Mouse (Mus musculus) forebrain, postnatal 0 days (tissue): ENCODE data around the gene Nfib. TPM values are rescaled to one million over a fixed set of nuclear protein-coding genes. Genes with fewer than 3 reads are reported as not detected.
A peak's percentile ranks its signal among the peaks of the same experiment; 100 is the strongest.

Source experiments
- ATAC-seq: fragments of 200-750 bp; cut with Nextera tagmentation; 2 replicates; pipeline ENCODE4 v1.8.0; 2017; ENCODE audit warnings: mild to moderate bottlenecking, moderate library complexity
- DNase-seq: peaks from one replicate; pipeline ENCODE4 v3.0.0-alpha.2; 2015
- H3K27ac ChIP-seq: fragments of 300-500 bp; sonication (generic); 2 replicates; pipeline ENCODE4 v1.5.1; 2014; ENCODE audit warnings: low read depth, mild to moderate bottlenecking, antibody characterized with exemption, low read length, moderate library complexity, mixed read lengths
- H3K27me3 ChIP-seq: fragments of 300-500 bp; sonication (generic); 2 replicates; pipeline ENCODE4 v1.6.1; 2014; ENCODE audit warnings: mild to moderate bottlenecking, low read length, mixed read lengths; ENCODE audit not compliant: insufficient read depth
- H3K36me3 ChIP-seq: fragments of 300-500 bp; sonication (generic); 2 replicates; pipeline ENCODE4 v1.6.1; 2014; ENCODE audit warnings: mild to moderate bottlenecking, moderate library complexity; ENCODE audit not compliant: insufficient read depth
- H3K4me1 ChIP-seq: fragments of 300-500 bp; sonication (generic); 2 replicates; pipeline ENCODE4 v1.6.1; 2014; ENCODE audit warnings: antibody characterized with exemption; ENCODE audit not compliant: insufficient read depth
- H3K4me2 ChIP-seq: fragments of 300-500 bp; sonication (generic); 2 replicates; pipeline ENCODE4 v1.6.1; 2014; ENCODE audit warnings: low read depth, mild to moderate bottlenecking, moderate library complexity
- H3K4me3 ChIP-seq: fragments of 300-500 bp; sonication (generic); 2 replicates; pipeline ENCODE4 v1.5.1; 2014; ENCODE audit warnings: low read depth, low read length, mixed read lengths
- H3K9ac ChIP-seq: fragments of 300-500 bp; sonication (generic); 2 replicates; pipeline ENCODE4 v1.6.1; 2014; ENCODE audit warnings: mild to moderate bottlenecking
- H3K9me3 ChIP-seq: fragments of 300-500 bp; sonication (generic); 2 replicates; pipeline ENCODE4 v1.6.1; 2016; ENCODE audit warnings: low read length
- CTCF ChIP-seq: sonication (generic); IDR thresholded peaks from 2 replicates; pipeline ENCODE4 v1.5.1; 2016; ENCODE audit warnings: antibody characterized with exemption, control low read depth, low read depth
- WGBS: fragments of 180-500 bp; shearing (Covaris S2); extraction: QIAGEN DNeasy Blood & Tissue Kit; methylation state at CpG from one replicate; pipeline ENCODE4 v1.1.7; 2014; 5-methylcytosine and 5-hydroxymethylcytosine counted together
- polyA plus RNA-seq: library from polyadenylated mRNA; unstranded; fragments of >200 nt; fragmentation: Nextera tagmentation; extraction: Ambion mirVana; gene quantifications from 2 replicates; pipeline ENCODE4 v1.2.1, GENCODE M21; 2015
- total RNA-seq: library from RNA; depleted of rRNA; stranded (reverse); fragments of >200 nt; gene quantifications from 2 replicates; pipeline ENCODE4 v1.2.3, GENCODE M21; 2014

Nfib gene
- total and polyA plus RNA-seq, 2 experiments from 2014 or later, result 69.0 to 135 TPM

DNA sequence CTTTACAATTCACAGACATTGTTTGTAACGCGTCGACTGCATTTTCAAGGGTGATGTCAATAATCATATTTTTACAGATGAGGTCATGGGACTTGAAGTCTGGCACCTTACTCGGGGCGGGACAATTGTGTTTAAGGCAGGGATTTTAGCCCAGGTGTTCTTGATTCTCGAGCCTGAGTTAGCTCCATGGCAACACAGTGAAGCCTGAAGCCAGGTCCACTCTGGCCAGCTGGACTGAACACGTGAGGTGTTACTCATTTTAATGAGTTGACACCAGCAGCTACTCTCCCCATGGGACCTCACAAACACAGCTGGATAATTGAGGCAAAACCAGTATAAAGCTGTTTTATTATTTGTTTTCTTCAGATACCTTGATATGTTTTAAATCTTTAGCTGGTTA lies 71.2 kb downstream of the Nfib start:
- no peak for TF ChIP-seq CTCF
- Histone ChIP-seq H3K27ac (no peak overlapping the region), H3K27me3 (no peaks in the 10 kb centered on the region), H3K9ac (no peak overlapping the region), H3K36me3 (no peaks in the 10 kb centered on the region), H3K4me1 (no peaks in the 10 kb centered on the region), H3K9me3 (no peaks in the 10 kb centered on the region), H3K4me2 (no peak overlapping the region), H3K4me3 (no peak overlapping the region)
- WGBS, result 67% methylated on average over 7 of the region's 7 CpGs
- no peak for ATAC-seq
- no peak for DNase-seq

DNA sequence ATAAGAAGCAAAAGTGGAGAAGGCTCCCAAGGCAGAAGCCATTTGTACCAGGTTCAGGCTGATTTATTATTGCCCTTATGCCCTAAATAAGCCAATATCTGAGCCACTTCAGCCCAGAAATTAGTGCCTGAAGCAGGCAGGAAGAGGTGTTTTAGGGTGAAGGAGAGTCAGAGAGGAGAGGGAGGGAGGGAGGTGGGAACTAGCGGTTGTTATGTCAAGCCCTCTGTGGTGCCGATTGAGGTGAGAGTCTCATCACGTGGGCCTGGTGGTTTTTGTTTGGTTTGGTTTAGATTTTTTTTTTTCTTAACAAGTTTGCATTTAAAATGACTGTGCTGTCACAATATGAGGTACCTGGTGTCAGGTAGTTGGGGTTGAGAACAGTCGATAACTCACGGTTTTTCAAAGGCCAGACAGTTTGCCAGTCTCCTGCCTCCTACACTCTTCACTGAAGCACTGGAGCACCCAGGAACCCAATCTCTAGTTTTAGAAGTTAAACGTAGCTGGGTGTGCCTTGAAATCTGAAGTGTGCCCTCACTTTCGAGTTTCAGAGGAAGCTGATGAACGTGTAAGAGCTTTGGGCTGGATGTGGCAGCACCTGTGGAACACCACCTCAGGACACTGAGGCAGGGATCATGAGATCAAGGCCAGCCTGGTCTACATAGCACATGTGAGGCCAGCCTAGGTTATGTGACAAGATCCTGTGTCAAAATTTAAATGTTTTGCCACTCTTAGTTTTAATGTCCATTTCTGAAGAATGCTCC lies 81.1 kb downstream of the Nfib start:
- no peaks in the 10 kb centered on the region for H3K36me3 ChIP-seq
- TF ChIP-seq CTCF, result no peak
- H3K4me1 ChIP-seq, result peaks cover 5% of the 10 kb centered on the region; the same call in 1 of the 2 replicates
- ATAC-seq, result no peak
- H3K27me3 ChIP-seq, result no peaks in the 10 kb centered on the region
- no peak for DNase-seq
- no peaks in the 10 kb centered on the region for H3K9me3 ChIP-seq
- WGBS, result 84% methylated on average over 8 of the region's 8 CpGs
- H3K4me2 ChIP-seq, result no peak overlapping the region
- no peak overlapping the region for H3K4me3 ChIP-seq
- H3K9ac ChIP-seq, result no peak overlapping the region
- H3K27ac ChIP-seq, result no peak overlapping the region

DNA sequence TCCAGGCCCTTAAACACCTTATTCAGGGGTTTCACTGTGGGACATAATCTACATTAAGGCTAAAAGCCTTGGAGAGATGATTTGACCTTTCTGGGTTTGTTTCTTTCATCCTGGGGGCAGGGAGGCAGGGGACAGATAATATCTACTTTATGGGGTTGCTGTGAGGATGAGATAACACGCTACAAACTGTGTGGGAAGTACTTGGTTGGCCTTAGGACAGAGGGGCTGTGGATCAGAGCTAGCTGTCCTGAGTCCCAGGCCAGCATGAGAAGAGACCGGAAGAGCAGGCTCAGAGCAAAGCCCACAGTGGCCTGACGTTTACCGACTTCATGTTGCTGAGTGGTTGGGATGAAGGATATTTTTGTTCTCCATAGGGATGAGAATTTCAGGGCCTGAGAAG lies 81.7 kb downstream of the Nfib start:
- Histone ChIP-seq H3K27me3 (no peaks in the 10 kb centered on the region), H3K9me3 (no peaks in the 10 kb centered on the region), H3K9ac (no peak overlapping the region), H3K27ac (no peak overlapping the region), H3K4me3 (no peak overlapping the region), H3K36me3 (no peaks in the 10 kb centered on the region), H3K4me2 (no peak overlapping the region), H3K4me1 (peaks cover 5% of the 10 kb centered on the region; the same call in 1 of the 2 replicates)
- no peak for ATAC-seq
- 90% methylated on average over 4 of the region's 4 CpGs for WGBS
- DNase-seq, result no peak
- no peak for TF ChIP-seq CTCF

DNA sequence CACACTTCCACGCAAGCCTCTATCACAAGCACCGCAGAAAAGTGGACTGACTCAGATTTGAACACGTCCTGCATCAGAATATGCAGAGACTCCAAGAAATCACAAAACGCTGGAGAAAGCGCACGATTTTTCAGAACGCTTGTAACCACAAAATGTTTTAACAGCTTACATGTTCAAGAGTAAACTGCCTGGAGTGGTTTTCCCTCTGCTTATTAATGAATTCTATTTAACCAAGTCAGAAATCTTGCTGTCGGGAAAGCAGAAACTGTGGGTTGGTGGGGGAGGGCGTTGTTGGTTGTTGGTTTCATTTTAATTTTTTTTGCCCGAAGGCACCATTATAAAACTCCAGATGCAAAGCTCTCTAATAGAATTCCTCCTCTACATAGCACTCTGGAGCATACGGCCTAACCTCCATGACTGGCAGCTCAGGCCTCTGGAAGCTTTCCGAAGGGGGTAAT lies 82.4 kb downstream of the Nfib start:
- peaks cover 5% of the 10 kb centered on the region; the same call in 1 of the 2 replicates for H3K4me1 ChIP-seq
- no peak for ATAC-seq
- no peaks in the 10 kb centered on the region for H3K36me3 ChIP-seq
- H3K4me2 ChIP-seq, result 0 out of 2 replicates have a peak overlapping the region, but pooled peaks have one; percentile 6
- no peaks in the 10 kb centered on the region for H3K9me3 ChIP-seq
- peak overlapping the region; percentile 57 for H3K27ac ChIP-seq
- TF ChIP-seq CTCF, result no peak
- peak overlapping the region; percentile 28; the same call in 1 of the 2 replicates for H3K9ac ChIP-seq
- WGBS, result 46% methylated on average over 12 of the region's 12 CpGs
- no peaks in the 10 kb centered on the region for H3K27me3 ChIP-seq
- no peak for DNase-seq
- no peak overlapping the region for H3K4me3 ChIP-seq

DNA sequence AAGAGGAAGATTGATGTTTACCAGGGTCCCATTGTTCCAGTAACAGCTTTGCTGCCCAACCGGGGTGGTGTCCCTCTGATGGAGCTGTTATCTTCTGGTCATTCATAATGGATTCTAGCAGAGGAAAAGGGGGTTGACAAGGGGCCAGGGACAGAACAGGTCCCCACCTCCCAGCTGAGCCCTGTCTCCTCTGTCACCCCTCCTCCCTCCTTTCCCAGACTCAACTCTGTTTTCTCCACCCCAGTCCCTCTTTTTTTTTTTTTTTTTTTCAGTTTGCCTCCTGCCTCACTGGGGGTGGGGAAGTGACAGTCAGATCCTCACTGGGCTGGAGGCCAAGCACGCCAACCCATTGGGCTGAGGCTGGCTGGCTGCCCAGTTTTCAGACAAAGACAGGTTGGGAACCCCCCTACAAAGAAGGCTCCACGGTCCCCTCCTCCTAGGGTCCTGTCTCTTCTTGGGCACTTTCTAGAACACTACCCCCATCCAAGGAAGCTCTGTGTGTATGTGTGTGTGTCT lies 83.2 kb downstream of the Nfib start:
- Histone ChIP-seq H3K9ac (0 out of 2 replicates have a peak overlapping the region, but pooled peaks have one; percentile 28), H3K9me3 (no peaks in the 10 kb centered on the region), H3K4me3 (no peak overlapping the region), H3K36me3 (no peaks in the 10 kb centered on the region), H3K27me3 (no peaks in the 10 kb centered on the region), H3K27ac (peak overlapping the region; percentile 57), H3K4me1 (peaks cover 5% of the 10 kb centered on the region; the same call in 1 of the 2 replicates), H3K4me2 (0 out of 2 replicates have a peak overlapping the region, but pooled peaks have one; percentile 6)
- no peak for TF ChIP-seq CTCF
- 2% methylated on average over 3 of the region's 3 CpGs for WGBS
- peak; percentile 80 for DNase-seq
- ATAC-seq, result peak; percentile 67

DNA sequence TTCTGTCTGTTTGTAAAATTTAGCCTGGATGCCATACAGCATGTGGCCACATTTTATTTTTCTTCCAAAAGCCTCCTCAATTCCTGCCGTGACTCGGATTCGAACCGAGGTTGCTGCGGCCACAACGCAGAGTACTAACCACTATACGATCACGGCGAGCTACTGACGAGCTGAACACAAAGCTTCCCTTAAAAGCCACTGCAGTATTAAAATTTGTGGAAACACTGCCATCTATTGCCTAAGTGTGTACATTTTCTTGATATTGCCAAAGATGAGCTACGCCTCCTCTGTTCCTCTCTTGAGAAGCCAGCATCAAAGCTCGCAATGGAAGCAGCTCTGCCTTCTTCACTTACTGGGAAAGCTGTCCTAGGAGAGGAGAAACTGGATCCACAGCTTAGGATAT lies 86.0 kb downstream of the Nfib start:
- H3K4me3 ChIP-seq, result no peak overlapping the region
- no peak overlapping the region for H3K4me2 ChIP-seq
- H3K27ac ChIP-seq, result no peak overlapping the region
- no peaks in the 10 kb centered on the region for H3K36me3 ChIP-seq
- ATAC-seq, result peak; percentile 84
- H3K9me3 ChIP-seq, result no peaks in the 10 kb centered on the region
- WGBS, result 36% methylated on average over 12 of the region's 12 CpGs
- H3K4me1 ChIP-seq, result peaks cover 5% of the 10 kb centered on the region; the same call in 1 of the 2 replicates
- no peaks in the 10 kb centered on the region for H3K27me3 ChIP-seq
- DNase-seq, result peak; percentile 87
- TF ChIP-seq CTCF, result peak; percentile 71
- no peak overlapping the region for H3K9ac ChIP-seq

DNA sequence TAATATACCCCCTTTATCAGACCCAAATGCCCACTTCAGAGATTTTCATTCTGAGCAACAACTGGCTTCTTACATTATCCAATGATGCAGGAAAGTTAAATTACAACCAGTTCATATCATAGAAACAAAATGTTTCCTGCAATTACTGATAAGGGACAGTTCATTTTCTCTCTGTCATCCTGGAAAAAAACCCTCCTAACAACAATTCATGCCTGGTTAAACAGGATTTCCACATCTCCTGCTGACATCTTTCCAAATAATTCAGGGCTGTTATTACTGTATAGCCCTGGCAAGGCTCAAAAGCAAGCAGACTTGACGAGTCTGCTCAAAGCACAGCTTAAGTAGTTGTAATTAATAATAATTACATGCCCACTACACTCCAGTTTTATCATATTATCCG lies 86.5 kb downstream of the Nfib start:
- Histone ChIP-seq H3K4me1 (peaks cover 5% of the 10 kb centered on the region; the same call in 1 of the 2 replicates), H3K4me3 (no peak overlapping the region), H3K9me3 (no peaks in the 10 kb centered on the region), H3K4me2 (no peak overlapping the region), H3K27me3 (no peaks in the 10 kb centered on the region), H3K27ac (no peak overlapping the region), H3K9ac (no peak overlapping the region), H3K36me3 (no peaks in the 10 kb centered on the region)
- ATAC-seq, result no peak
- WGBS, result 19% methylated on average over 2 of the region's 2 CpGs
- DNase-seq, result no peak
- no peak for TF ChIP-seq CTCF
